Mouse (Mus musculus): ENCODE measurements at regions not wholly inside any gene's neighbourhood (a gene's known extent, or its start where the extent isn't known, plus 50 kb on each side); places are given as distances from the start of the nearest gene placed in this dataset.

- no peak for DNase-seq (ENCODE audit: low spot score in 2 of 2)
These were observed 356.6 kb downstream of the Smarca1 start for GRCm38 (mm10) chrX:47536130-47536529.

GRCm38 (mm10) chrX:47495056-47495455 is 397.7 kb downstream of the Smarca1 start:
- no peak for DNase-seq (ENCODE audit: low spot score in 2 of 2)

GRCm38 (mm10) chrX:47482728-47483127 is 410.0 kb downstream of the Smarca1 start:
- peak in 1 of 2 experiments; percentile 39 for DNase-seq (ENCODE audit: low spot score in 2 of 2)

GRCm38 (mm10) chrX:47478226-47478625 is 414.5 kb downstream of the Smarca1 start:
- DNase-seq (ENCODE audit: low spot score in 2 of 2), result no peak

GRCm38 (mm10) chrX:47466721-47467499 is 425.9 kb downstream of the Smarca1 start:
- no peak for DNase-seq (ENCODE audit: low spot score in 2 of 2)

GRCm38 (mm10) chrX:47461660-47462490 is 430.9 kb downstream of the Smarca1 start:
- no peak for DNase-seq (ENCODE audit: low spot score in 2 of 2)
